Mouse (Mus musculus): ENCODE measurements around the gene Ewsr1.

Ewsr1 gene

DNA sequence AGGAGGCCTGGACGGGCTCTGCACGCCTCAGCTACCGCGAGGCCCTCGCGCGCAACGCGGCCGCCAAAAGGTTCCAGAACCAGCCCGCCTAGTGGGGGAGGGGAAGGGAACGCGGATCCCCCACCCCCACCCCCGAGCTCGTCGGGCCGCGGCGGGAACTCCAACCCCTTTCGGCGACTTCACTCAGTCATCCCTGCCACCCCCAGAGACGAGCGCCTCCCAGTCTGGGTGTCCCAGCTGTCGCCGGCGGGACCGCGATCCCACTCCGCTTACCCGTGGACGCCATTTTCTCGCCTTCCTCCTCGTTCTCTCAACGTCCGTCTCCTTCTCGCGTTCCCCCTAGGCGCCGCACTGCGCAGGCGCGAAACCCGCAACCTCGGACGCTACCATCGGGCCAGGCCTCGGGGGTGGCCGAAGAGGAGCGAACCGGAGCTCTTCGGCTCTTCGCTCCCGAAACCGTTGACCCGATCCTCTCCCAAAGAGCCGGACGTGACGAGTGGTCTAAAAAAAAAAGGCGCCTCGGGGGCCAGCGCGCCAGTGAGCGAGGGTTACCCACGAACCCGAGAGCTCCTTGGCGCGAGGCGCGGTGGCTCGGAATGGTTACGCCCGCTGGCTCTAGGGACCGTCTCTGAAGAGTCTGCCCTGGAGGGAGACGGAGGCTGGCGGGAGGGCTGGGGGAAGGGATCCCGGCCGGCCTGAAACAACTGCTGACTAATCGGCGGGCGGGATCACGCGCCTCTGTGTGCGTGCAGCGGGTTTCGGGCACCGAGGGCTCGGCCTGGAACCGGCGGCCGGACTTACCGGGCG lies at the start of gene Ewsr1, which contains the start of gene Rhbdd3:
Ewsr1 (minus strand) TSS at position 531 of the 807 bp plus-strand sequence.
Rhbdd3 (plus strand) TSS at position 191 of the 807 bp plus-strand sequence.
- DNase-seq (ENCODE audit: low read depth, low spot score) = peak; percentile 98

DNA sequence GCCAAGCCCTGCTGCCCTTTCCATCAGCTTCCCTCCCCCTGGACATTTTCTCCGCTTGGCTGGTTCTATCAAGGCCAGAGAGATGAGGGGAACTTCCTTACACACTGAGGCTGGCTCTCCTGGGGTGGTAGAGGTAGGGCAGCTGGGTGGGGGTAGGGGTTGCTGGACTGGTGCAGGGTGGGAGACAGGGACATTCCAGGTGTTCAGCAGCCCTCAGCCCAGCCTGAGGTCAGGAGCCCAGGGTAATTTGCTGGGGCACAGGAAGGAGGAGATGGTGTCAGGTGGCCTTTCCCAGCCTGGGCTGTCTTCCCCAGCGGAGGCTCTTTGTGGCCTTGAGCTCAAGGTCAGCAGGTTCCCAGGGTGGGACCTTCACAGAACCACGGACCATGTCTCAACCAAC lies 46.5 kb upstream of the Ewsr1 start:
- DNase-seq (ENCODE audit: low read depth, low spot score) = no peak

DNA sequence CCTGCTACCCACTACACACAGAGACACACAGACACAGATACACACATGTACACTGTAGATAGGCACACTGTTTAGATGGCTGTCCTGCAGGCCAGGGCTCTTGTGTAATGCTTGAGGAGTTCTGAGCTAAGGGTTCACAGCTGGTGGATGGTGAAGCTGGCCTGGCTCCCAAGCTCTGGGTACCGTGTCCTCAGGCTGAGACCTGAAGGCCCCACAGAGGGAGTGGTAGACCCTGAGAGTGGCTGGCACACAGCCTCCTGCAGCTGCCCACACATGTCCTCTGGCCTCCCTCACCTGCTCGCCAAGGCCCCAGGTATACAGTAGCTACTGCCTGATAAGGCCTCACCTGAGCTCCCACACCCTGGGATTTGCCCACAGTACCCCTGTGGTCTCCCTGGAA lies 42.9 kb upstream of the Ewsr1 start:
- no peak for DNase-seq (ENCODE audit: low read depth, low spot score)

DNA sequence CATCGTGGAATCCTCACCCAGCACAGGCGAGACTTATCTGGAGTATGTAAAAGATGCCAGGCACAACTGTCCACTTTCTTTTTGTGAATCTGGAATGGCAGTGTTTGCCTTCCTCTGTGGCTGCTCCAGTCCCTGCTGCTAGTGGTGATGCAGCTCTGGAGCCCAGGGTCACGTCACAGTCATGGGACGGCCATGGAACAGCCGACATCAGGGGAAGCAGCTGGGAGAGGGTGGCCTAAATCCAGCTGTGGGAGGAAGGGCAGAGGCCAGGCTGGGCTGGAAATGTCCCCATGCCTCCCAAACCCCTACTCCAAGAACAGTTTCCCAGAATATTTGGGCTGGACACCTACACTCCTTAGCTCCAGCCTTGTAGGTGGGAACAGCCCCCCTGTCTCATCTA lies 42.2 kb upstream of the Ewsr1 start:
- DNase-seq (ENCODE audit: low read depth, low spot score) = no peak

DNA sequence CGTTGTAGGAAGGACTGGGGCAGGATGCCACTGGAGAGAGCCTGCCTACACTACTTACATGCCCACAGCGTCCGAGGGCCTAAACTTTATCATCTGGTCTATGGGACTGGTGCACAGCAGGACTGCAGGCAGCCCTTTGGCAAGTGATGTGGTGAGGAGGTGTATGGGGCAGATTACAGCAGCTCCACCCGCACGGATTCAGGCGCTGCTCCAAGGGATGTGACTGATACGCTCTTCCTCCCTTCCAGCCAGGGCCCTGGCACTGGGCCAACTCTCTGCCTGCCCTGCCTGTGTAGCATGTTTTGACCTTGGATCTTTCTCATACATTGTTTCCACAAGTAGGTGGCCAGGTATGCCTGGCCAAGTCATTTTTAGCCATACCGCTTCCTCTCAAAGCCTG lies 41.6 kb upstream of the Ewsr1 start:
- DNase-seq (ENCODE audit: low read depth, low spot score) = no peak

DNA sequence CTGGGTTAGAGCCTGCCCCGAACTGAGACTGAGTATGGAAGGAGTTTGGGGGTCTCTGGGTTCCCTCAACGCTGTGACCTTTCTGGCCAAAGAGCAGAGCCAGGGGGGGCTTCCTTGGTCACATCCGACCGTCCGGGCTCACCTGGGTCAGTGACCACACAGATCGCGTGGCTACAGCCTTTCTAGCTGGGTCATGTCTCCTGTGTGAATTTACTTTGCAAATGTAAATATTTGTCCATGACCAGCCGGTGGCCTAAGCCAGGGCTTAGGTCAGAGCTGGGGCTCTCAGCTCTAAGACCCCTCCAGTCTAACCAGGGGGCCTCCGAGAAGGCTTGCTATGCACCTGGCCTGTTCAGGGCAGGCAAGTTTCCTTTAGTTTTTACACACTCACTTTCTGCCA lies 40.3 kb upstream of the Ewsr1 start:
- DNase-seq (ENCODE audit: low read depth, low spot score) = no peak

DNA sequence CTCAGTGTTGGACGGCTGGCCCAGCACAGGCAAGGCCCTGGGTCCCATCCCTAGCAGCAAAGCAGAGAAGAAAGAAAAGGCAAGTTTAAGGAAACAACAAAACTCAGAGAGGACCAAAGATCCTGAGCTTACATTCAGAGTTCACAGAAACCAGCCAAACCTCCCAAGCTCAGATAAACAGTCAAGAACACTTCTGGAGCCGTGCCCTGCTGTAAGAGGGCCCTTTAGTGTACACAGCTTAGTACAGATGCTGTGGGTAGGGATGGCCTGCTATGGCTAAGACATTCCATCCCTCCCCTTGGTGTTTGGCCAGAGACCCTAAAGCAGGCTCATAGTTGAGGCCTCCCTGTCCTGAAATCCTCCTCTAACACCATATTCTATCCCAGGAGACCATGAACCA lies 39.6 kb upstream of the Ewsr1 start:
- no peak for DNase-seq (ENCODE audit: low read depth, low spot score)

DNA sequence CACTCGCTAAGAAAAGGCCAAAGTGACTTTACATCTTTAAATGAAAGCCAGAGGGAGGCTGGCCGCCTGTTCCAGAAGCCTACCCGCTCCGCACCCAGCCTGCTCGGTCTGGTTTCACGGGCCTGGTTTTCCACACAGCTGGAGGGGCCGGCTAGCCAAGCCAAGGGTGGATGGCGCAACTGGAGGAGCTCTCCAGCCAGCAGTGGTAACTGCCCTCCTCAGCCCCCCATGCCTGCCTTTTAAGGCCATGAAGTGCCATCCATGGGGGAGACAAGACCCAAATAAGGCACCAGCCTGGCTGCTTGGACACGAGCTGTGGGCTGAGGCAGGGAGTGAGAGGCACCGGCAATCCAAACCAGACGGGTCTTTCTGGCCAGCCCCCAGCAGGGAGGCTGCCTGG lies 36.8 kb upstream of the Ewsr1 start:
- no peak for DNase-seq (ENCODE audit: low read depth, low spot score)

DNA sequence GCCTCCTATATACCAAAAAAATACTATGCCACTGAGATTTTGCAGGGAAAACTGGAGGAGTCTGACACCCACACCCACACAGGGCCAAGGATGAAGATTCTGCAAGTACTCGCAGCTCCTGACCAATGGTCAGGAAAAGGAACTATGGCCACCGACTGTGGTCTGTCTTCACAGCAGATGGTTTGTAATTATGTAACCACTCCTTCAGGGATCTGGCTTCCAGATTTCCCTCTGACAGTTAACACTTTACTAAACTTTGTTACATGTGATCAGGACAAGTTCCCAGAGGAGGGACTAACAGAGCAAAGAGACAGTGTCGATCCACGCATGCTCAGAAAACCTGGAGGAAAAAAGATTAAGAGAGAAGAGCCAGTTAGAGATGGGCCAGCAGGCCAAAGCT lies 33.7 kb upstream of the Ewsr1 start:
- no peak for DNase-seq (ENCODE audit: low read depth, low spot score)

DNA sequence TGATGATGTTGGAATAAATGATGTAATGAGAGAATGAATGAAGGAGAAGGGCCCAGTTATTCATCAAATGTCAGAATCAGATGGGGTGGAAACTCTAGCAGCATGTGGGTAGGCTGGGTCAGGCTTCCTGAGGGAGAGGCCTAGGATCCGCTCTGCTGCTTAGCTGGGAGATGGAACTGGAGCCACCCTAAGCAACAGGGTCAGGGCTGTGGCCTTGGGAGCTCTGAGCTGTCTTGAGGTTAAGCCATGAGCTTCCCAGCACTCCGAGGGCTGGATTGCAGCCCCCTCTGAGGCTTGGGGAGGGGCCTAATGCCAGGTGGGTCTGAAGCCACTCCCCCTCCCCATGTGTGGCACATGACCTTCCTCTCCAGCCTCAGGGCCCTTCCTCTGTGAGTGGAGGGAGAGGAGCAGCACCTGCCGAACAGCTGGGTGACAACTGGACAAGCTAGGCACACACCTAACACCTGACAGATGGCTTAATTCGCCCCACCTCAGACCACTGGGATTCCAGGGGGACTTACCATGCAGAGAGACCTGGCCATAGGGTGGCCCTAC lies 31.1 kb upstream of the Ewsr1 start:
- DNase-seq (ENCODE audit: low read depth, low spot score) = no peak

DNA sequence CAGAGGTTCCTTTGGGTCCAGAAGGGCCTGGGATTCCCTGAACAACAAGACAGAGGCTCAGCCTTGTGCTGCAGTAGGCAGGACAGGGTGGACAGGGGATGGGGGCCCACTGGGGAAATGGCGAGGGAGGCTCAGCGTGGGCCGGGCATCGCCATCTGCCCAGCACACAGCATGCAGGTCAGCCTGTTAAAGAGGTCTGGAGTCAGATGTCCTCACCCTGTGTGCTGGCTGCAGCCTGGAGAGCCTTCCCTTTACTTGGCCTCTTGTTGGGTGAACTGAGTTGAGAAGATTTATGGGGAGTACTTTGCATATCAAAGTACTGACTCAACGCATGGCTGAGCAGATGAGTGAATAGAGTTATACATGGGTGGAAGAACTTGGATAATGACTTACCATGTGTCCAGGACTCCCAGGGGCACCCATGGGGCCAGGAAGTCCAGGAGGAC lies 30.0 kb upstream of the Ewsr1 start:
- DNase-seq (ENCODE audit: low read depth, low spot score) = no peak

DNA sequence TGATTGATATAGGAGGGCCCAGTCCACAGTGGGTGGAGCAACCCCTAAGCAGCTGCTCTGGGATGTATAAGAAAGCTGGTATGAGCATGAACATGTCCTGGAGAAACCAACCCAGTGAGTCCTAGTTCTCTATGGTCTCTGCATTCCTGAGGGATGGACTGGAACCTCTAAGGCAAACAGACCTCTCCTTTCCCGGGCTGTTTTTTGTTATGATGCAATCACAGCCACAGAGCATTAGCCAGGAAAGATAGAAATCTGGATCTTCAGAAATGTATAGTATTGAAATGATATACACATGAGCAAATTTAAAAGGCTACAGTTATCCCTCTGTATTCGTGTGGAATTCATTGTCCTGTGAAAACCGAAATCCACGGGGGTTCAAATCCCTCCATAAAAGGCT lies 26.6 kb upstream of the Ewsr1 start:
- no peak for DNase-seq (ENCODE audit: low read depth, low spot score)

DNA sequence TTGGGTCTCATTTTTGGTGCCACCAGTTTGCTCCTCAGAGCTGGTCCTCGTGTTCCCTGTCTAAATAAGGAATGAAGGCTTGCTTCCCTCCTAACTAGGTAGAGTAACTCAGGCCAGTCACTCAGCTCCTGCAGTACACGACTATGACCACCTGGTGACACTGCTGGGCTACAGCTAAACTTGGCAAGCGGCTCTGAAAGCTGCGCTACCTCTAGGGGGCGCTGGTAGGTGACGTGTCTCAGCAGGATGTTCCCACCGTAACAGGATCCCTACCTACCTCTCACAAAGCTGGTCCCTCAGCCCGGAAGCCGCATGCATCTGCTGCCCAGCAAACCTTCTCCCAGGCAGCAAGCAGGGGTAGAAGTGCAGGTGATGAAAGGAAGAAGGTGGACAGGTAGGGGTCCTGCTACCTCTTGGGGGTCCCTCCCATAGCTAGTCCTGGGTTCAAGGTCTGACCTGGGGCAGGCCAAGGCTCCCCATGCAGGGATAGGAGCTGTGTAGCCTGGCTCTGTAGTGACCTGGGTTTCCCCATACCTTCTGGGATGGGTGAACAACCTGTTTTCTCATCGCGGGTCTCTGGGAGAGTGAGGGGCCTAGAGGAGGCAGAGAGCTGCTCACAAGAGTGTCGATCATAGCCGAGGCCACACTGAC lies 16.0 kb upstream of the Ewsr1 start:
- peak; percentile 91 for DNase-seq (ENCODE audit: low read depth, low spot score)

DNA sequence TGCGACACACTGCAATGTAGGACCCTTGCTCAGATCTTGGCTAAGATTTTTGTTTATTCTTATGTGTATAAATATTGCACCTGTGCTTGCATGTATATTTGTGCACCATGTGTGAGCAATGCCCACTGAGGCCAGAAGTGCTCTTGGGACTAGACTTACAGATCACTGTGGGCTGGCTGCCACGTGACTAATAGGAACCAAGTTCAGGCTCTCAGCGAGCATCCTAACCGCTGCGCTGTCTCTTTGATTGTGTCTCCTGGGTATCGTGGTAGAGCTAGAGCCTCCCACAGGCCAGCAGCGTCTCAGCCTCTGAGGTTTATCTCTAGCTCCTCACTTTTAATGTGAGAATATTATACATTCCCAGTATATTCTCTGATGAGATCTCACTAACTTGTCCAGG lies 14.6 kb upstream of the Ewsr1 start:
- DNase-seq (ENCODE audit: low read depth, low spot score) = no peak

DNA sequence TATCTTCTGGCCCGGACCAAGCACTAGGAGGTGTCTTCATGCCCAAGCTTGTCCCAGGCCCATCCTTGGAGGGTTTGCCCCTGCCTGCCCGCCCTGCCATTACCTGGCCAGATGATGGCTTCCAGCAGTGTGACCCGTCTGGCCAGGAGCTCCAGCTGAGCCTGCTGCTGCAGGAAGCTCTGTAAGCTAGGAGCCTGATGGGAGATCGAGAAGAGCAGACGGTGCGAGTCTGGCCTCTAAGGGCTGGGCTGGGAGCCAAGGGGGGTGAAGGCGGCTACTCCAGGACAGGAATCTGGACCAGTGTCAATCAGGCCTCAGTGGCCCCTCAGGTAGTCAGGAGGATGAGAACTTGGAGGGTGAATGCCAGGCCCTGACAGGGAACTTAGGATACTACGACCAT lies 10.4 kb upstream of the Ewsr1 start:
- no peak for DNase-seq (ENCODE audit: low read depth, low spot score)

DNA sequence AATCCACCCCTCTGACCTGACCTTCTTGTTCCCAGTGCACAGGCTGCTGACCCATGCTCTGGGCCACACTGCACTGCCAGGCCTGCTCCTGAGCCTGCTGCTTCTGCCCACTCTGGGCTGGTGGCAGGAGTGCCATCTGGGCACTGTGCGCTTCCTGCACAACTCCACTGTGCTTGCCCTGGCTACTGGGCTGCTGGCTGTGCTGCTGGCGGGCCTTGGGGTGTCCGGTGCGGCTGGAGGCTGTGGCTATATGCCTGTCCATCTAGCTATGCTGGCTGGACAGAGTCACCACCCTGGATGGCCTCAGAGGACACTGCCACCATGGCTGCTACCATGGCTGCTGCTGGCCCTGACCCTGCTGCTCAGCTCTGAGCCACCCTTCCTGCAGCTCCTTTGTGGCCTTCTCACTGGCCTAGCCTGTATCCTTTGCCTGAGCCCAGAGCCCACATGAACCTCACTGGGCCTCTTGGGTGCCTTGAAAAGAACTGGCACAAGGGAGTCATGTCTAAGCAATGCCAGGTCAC lies 5.0 kb upstream of the Ewsr1 start:
- no peak for DNase-seq (ENCODE audit: low read depth, low spot score)

DNA sequence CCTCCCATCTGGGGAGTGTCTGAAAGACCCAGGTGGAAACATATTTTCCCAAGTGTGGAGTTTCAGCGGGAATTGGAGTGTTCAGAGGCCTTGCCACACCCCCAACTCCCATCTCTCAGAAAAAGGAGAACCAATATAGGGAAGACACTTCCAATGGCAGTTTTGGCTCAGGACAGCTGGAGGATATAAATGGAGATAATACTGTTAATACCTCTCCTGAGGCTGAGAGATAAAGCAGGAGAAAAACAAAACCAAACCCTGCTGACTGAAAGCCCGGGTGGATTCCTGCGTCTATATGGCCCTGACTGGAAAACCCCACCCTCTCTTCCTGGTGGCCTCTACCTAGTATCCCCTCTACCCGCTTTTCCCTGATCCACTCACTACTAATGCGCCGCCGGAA lies 3.3 kb upstream of the Ewsr1 start:
- DNase-seq (ENCODE audit: low read depth, low spot score) = no peak

DNA sequence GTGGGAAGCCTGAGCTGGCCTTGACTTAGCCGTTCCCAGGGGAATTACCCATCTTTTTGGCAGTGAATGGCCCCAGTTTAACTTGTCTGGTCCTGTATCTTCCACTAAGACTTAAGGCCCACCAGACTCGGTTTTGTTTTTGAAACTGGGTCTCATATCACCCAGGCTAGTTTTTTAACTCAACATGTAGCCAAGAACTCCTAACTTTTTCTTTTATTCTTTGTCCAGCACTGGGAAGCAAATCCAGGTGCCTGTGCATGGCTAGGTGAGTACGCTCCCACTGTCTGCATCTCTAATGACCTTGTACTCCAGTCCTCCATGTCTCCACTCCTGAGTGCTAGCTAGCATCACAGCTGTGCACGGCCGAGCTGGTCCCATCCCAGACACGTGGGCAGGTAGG lies 2.6 kb upstream of the Ewsr1 start:
- DNase-seq (ENCODE audit: low read depth, low spot score) = no peak

DNA sequence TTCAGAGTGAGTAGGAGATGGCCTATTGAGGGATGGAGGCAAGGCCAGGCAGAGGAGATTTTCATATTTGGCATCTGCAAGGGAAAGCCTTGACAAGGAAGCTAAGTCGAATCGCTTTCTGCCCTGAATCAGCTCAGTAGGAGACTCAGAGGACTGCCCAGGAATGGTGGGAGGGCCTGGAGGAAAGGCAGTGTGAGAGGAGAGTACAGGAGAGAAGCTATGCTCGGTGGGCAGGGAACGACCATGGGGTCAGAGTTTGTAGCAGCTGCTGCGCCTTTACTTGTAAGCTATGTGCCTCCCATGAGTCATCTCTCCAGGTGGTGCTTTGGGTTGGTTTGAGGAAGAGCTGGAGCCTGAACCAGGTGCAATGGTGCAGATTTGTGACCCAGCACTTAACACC lies 1.7 kb upstream of the Ewsr1 start:
- no peak for DNase-seq (ENCODE audit: low read depth, low spot score)

DNA sequence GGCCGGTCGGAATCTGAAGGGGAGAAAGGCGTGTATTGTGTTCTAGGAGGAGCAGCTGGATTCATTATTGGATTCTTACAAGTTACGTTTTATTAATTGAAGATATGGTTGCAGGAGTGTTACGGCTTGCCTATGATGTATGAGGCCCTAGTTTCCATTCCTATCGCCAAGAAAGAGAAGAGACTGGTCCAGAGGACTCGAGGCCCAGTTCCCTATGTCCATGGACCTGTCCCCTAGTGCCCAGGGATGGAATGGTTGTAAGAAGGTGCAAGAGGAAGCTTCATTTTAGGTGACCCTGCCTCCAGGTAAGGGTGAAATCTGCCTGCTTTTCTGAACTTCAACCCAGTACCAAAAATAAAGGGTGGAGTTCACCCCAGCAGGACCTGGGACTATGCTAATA lies 1.2 kb upstream of the Ewsr1 start:
- DNase-seq (ENCODE audit: low read depth, low spot score) = no peak

DNA sequence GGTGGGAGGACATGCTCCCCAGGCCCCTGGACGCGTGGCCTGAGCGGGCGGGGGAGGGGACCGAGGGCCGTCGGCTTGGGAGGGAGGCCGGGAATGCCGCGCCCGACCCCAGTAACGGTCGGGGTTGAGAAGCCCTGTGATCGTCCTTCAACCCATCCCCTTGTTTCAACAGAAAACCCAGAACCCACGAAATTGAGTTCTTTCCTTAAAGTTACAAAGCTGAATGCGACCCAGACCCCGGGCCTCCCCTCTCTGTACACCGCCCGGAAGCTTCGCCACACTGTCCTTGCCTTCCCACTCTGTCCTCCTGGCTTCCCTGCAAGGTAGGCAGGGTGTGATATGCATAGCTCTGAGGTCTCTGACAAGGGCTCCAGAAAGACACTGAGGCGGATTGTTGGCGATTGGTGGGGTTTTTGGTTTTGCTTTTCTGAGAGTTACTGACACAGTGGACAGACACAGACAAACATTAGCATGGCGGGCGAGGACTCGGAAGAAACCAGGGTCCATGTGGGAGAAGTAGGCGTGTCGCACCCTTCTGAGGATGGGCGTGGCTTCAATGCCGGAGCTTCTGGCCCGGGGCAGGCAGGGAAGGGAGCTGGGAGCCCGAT lies 614 bp upstream of the Ewsr1 start:
- peak; percentile 78 for DNase-seq (ENCODE audit: low read depth, low spot score)

DNA sequence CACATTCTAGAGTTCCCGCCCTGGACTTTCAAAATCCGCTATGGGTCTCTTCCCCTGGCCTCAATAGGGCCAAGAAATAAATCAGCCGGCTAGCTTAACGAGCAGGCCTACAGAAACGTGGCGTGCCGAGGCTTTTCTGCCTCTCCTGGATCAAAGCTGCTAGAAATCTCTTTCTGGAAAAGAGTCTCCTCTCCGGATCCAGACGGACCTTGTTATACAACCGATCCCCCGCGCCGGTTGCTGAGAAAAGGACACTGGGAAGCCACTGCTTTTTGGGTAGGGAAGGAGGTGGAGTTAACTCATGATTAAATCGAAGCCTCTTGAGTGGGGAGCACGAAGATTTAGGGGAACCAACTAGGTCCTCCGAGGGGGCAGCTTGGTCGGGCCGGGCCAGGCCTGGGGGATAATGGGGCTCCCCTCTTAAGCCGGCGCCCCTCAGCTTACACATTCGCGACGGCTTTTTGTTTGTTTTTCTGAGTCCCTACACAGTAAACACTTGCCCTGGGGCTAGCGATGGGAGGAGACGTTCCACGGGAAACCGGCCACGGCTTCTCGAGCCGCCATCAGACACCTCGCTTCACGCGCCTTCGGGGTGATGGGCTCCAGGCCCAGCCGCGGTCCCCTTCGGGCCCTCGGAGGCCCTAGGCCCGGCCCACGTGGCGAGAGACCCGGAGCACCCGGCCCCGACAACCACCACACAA lies 881 bp downstream of the Ewsr1 start:
- no peak for DNase-seq (ENCODE audit: low read depth, low spot score)
